Mouse (Mus musculus) heart, embryonic 15.5 days (tissue): ENCODE measurements around the gene Gpalpp1. TPM values are rescaled to one million over a fixed set of nuclear protein-coding genes. Genes with fewer than 3 reads are reported as not detected.

ENCODE experiments used
- ATAC-seq: fragments of 200-750 bp; cut with Nextera tagmentation; replicated peaks from 2 replicates; pipeline ENCODE4 v1.8.0; 2017; ENCODE audit warnings: low read depth, moderate TSS enrichment; ENCODE audit not compliant: insufficient number of reproducible peaks, insufficient read depth, low FRiP score
- H3K27ac ChIP-seq: fragments of 300-500 bp; sonication (generic); 2 replicates; pipeline ENCODE4 v1.5.1; 2015; ENCODE audit warnings: mild to moderate bottlenecking, inconsistent platforms
- H3K27me3 ChIP-seq: fragments of 300-500 bp; sonication (generic); 2 replicates; pipeline ENCODE4 v1.6.1; 2015; ENCODE audit warnings: inconsistent platforms
- H3K36me3 ChIP-seq: fragments of 300-500 bp; sonication (generic); 2 replicates; pipeline ENCODE4 v1.6.1; 2015; ENCODE audit warnings: mild to moderate bottlenecking, inconsistent platforms
- H3K4me1 ChIP-seq: fragments of 300-500 bp; sonication (generic); replicated peaks from 2 replicates; pipeline ENCODE4 v1.6.1; 2015; ENCODE audit warnings: inconsistent platforms
- H3K4me2 ChIP-seq: fragments of 300-500 bp; sonication (generic); 2 replicates; pipeline ENCODE4 v1.6.1; 2015; ENCODE audit warnings: inconsistent platforms, mild to moderate bottlenecking, moderate library complexity
- H3K4me3 ChIP-seq: fragments of 300-500 bp; sonication (generic); 2 replicates; pipeline ENCODE4 v1.5.1; 2015; ENCODE audit warnings: mild to moderate bottlenecking, inconsistent platforms
- H3K9ac ChIP-seq: fragments of 300-500 bp; sonication (generic); 2 replicates; pipeline ENCODE4 v1.6.1; 2015; ENCODE audit warnings: mild to moderate bottlenecking, inconsistent platforms
- H3K9me3 ChIP-seq: fragments of 300-500 bp; sonication (generic); replicated peaks from 2 replicates; pipeline ENCODE4 v1.6.1; 2016; ENCODE audit warnings: inconsistent platforms
- WGBS: fragments of 180-500 bp; shearing (Covaris S2); methylation state at CpG from one replicate; pipeline ENCODE4 v1.1.7; 2015; ENCODE audit warnings: mixed read lengths; 5-methylcytosine and 5-hydroxymethylcytosine counted together
- polyA plus RNA-seq: library from polyadenylated mRNA; unstranded; fragments of >200 nt; fragmentation: Nextera tagmentation; extraction: Ambion mirVana; gene quantifications from 2 replicates; pipeline ENCODE4 v1.2.1, GENCODE M21; 2015

Gene Gpalpp1
- polyA plus RNA-seq, 1 experiment from 2014 or later, result 7.9 TPM

DNA sequence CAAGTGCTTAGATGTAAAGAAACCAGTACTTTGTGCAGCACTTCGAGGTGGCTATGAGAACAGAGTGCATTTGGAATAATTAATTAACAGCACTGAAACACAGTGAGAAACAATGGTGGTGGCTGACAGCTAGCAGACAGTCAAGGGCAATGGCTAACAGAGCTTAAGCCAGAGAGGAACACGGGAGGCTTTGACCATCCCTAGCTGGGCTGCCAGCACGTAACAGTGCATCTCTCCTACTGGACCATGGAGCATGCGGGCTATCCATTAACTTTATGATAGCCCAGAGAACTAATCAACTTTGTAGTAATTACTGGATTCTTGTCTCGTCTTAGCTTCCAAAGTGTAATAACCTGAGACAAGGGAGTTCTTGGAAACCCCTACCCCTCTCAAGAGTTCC is 12.7 kb downstream of the Gpalpp1 start:
- Histone ChIP-seq H3K4me3 (no peak overlapping the region), H3K4me1 (no peaks in the 10 kb centered on the region), H3K27ac (no peak overlapping the region), H3K27me3 (no peaks in the 10 kb centered on the region), H3K9ac (no peak overlapping the region), H3K36me3 (peaks cover 42% of the 10 kb centered on the region), H3K9me3 (no peaks in the 10 kb centered on the region), H3K4me2 (no peak overlapping the region)
- WGBS, result 88% methylated on average over 5 of the region's 5 CpGs
- ATAC-seq, result no peak

- Histone ChIP-seq H3K9me3 (no peaks in the 10 kb centered on the region), H3K36me3 (peaks cover 40% of the 10 kb centered on the region), H3K27ac (no peak overlapping the region), H3K9ac (no peak overlapping the region), H3K4me3 (no peak overlapping the region), H3K27me3 (no peaks in the 10 kb centered on the region), H3K4me2 (no peak overlapping the region), H3K4me1 (no peaks in the 10 kb centered on the region)
- 85% methylated on average over 7 of the region's 7 CpGs for WGBS
- no peak for ATAC-seq
These were observed 13.3 kb downstream of the Gpalpp1 start for GRCm38 (mm10) chr14:76097244-76097643.

DNA sequence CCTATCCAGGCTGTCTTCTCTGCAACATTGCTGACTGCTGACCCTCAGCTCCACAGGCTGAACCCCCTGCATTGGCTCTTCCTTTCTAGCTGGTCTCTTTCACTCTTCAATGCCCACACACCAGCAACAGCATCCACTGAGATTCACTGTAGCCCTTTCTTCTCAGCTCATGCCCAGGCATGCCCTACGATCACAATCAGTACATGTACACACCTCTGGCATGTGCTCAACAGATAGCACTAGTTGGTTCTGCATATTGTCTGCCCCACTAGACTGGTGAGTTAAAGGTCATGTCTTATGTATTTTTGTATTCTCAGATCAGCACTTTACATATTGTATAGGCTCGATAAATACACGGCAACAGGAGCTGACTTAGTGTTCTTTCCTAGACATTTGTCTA is 26.4 kb downstream of the Gpalpp1 start:
- no peak for ATAC-seq
- Histone ChIP-seq H3K4me3 (no peak overlapping the region), H3K27me3 (no peaks in the 10 kb centered on the region), H3K4me1 (0 out of 2 replicates have a peak, but pooled peaks cover 3% of the 10 kb centered on the region), H3K27ac (no peak overlapping the region; the same call in 1 of the 2 replicates), H3K9ac (no peak overlapping the region), H3K36me3 (peaks cover 4% of the 10 kb centered on the region; the same call in 1 of the 2 replicates), H3K9me3 (no peaks in the 10 kb centered on the region), H3K4me2 (no peak overlapping the region)
- WGBS, result 57% methylated on average over 3 of the region's 3 CpGs

DNA sequence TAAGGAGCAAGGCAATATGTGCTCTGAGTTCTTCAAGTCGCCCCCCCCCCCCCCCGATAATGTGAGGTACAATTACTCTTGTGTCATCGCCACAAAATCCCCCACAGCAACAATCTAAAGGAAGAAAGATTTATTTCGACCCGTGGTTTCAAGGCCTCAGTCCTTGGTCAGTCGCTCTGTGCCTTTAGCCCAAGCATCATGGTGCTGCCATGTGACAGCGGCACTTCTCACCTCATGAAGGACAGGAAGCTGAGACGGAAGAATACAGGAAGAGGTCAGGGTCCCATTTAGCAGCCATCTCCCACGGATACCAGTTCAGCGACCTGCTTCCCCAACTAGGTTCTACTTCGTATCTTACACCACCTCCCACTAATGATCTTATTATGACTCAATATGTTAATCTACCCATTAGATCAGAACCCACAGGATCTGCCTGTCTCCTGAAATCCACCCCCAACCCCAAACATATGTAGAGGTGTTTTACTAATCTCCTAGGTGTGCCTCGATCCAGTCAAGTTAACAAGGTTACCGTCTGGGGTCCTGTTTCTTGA is 28.4 kb downstream of the Gpalpp1 start:
- Histone ChIP-seq H3K9me3 (no peaks in the 10 kb centered on the region), H3K4me3 (no peak overlapping the region), H3K9ac (no peak overlapping the region), H3K4me1 (0 out of 2 replicates have a peak, but pooled peaks cover 3% of the 10 kb centered on the region), H3K27ac (no peak overlapping the region), H3K4me2 (no peak overlapping the region), H3K27me3 (0 out of 2 replicates have a peak, but pooled peaks cover 3% of the 10 kb centered on the region), H3K36me3 (no peaks in the 10 kb centered on the region; the same call in 1 of the 2 replicates)
- 81% methylated on average over 13 of the region's 13 CpGs for WGBS
- ATAC-seq, result no peak

DNA sequence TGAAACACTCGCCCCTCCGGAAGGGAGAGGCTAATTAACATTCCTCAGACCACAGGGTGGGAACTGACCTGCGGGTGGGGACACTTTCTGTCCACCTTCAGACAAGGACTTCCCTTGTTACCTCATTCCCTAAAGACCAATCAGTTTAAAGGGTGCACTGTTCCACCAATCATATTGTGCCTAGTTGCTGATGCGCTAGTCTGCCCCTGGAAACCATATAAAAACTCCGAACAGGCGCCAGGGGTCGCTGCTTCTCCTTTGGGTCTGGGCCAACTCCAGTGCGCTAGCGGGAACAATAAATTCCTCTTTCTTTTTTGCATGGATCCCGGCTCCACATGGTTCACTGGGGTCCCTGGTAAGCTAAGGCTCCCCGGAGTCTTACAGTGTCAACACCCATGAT is 29.1 kb downstream of the Gpalpp1 start:
- Histone ChIP-seq H3K4me3 (no peak overlapping the region), H3K4me2 (no peak overlapping the region), H3K27me3 (0 out of 2 replicates have a peak, but pooled peaks cover 3% of the 10 kb centered on the region), H3K9me3 (no peaks in the 10 kb centered on the region), H3K4me1 (0 out of 2 replicates have a peak, but pooled peaks cover 3% of the 10 kb centered on the region), H3K9ac (no peak overlapping the region), H3K27ac (no peak overlapping the region), H3K36me3 (no peaks in the 10 kb centered on the region; the same call in 1 of the 2 replicates)
- whole genome bisulfite sequencing, result 52% methylated on average over 11 of the region's 11 CpGs
- ATAC-seq, result no peak

DNA sequence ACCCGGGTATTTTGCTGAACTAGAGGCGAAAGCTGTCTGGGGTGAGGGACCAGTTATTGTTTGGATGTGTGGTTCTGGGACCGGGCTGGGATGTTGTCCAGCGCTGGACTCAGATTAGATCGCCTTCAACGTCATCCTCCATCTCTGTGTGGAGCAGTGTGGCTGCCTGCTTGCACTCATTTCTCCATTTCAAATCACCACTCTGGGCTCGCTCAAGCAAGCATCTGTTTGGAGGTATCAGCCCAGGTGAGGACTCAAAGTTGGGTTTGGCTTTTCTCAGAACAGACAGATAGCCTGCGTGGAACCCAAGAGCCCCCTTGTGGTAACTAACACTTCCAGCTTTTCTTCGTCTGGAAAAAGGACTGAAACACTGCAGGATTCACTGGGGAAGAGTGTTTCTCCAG is 33.5 kb downstream of the Gpalpp1 start:
- H3K9me3 ChIP-seq, result no peaks in the 10 kb centered on the region
- H3K4me3 ChIP-seq, result no peak overlapping the region
- no peaks in the 10 kb centered on the region for H3K4me1 ChIP-seq
- H3K9ac ChIP-seq, result no peak overlapping the region
- no peak overlapping the region for H3K4me2 ChIP-seq
- WGBS, result 44% methylated on average over 9 of the region's 9 CpGs
- no peak overlapping the region for H3K27ac ChIP-seq
- no peaks in the 10 kb centered on the region for H3K36me3 ChIP-seq
- 0 out of 2 replicates have a peak, but pooled peaks cover 3% of the 10 kb centered on the region for H3K27me3 ChIP-seq
- ATAC-seq, result no peak

DNA sequence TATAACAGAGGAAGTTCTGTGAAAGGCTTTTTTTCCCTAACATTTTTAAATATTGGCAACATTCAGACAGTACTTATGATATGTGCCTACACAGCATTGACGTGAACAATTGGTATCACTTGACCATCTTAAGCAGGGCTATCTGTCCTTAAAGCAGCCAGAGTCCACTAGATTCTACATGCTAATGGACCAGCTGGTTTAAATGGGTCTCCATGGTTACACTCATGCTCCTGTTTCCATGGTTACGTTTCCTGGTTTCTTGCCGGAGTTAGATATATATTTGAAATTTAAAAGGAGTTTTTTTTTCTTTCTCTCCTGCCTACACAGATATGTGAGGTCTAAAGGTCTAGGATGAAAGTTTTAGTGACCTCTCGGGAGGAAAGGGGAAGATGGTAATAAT is 34.0 kb downstream of the Gpalpp1 start:
- no peaks in the 10 kb centered on the region for H3K4me1 ChIP-seq
- H3K9me3 ChIP-seq, result no peaks in the 10 kb centered on the region
- H3K27me3 ChIP-seq, result 0 out of 2 replicates have a peak, but pooled peaks cover 3% of the 10 kb centered on the region
- no peaks in the 10 kb centered on the region for H3K36me3 ChIP-seq
- ATAC-seq, result no peak
- no peak overlapping the region for H3K27ac ChIP-seq
- no peak overlapping the region for H3K9ac ChIP-seq
- WGBS, result 70% methylated on average over 4 of the region's 4 CpGs
- no peak overlapping the region for H3K4me2 ChIP-seq
- H3K4me3 ChIP-seq, result no peak overlapping the region

GRCm38 (mm10) chr14:76075721-76076120 is 34.8 kb downstream of the Gpalpp1 start:
- WGBS, result 59% methylated on average over 4 of the region's 4 CpGs
- no peak for ATAC-seq
- 0 out of 2 replicates have a peak, but pooled peaks cover 3% of the 10 kb centered on the region for H3K27me3 ChIP-seq

DNA sequence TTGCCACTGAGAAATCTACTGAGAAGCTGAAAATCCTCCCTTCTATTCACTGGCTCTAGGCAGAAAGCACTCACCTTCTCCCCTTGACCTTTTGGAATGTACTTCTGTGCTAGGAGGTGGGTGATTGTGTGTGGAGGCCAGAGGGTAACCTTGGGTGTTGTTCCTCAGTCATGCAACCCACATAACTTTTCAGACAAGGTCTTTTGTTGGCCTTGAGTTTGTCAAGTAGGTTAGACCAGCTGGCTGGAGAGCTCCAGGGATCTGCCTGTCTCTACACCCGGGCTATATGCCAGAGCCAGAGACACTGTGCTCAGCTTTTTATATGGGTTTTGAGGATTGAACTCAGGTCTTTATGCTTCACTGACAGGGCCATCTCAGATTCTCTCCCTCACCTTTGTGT is 36.4 kb downstream of the Gpalpp1 start:
- Histone ChIP-seq H3K9ac (no peak overlapping the region), H3K4me3 (no peak overlapping the region), H3K36me3 (no peaks in the 10 kb centered on the region), H3K4me2 (no peak overlapping the region), H3K27me3 (0 out of 2 replicates have a peak, but pooled peaks cover 3% of the 10 kb centered on the region), H3K27ac (no peak overlapping the region), H3K9me3 (no peaks in the 10 kb centered on the region), H3K4me1 (no peaks in the 10 kb centered on the region)
- ATAC-seq, result no peak
- 61% methylated on average over 1 of the region's 1 CpGs for WGBS

More at GRCm38 (mm10) chr14:76075721-76076120, 34.8 kb downstream of the Gpalpp1 start:
- Histone ChIP-seq H3K27ac (no peak overlapping the region), H3K9me3 (no peaks in the 10 kb centered on the region), H3K9ac (no peak overlapping the region), H3K4me3 (no peak overlapping the region), H3K4me1 (no peaks in the 10 kb centered on the region), H3K36me3 (no peaks in the 10 kb centered on the region), H3K4me2 (no peak overlapping the region)

DNA sequence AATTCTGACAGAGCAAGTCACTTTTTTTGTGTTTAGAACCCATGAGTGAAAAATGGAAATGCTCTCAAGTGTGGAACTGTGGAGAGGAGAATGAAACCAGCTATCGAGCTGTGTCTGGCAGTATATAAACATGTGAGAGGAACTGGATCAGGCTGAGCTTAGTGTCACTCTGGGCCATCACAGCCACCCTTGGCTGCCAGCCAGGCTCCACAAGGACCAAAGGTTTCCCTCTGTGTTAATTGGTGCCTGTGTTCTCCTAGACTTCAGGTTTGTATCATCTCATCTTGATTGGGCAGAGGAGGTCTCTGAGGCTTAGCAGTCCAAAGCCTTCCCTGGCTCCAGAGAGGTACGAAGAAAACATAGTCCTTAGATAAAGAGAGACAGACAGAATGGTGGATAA is 37.9 kb downstream of the Gpalpp1 start:
- ATAC-seq, result no peak

GRCm38 (mm10) chr14:76069296-76069695 is 41.3 kb downstream of the Gpalpp1 start:
- ATAC-seq, result no peak
- Histone ChIP-seq H3K4me3 (no peak overlapping the region), H3K9me3 (no peaks in the 10 kb centered on the region), H3K9ac (no peak overlapping the region), H3K27me3 (no peaks in the 10 kb centered on the region), H3K36me3 (no peaks in the 10 kb centered on the region), H3K27ac (no peak overlapping the region), H3K4me1 (no peaks in the 10 kb centered on the region), H3K4me2 (no peak overlapping the region)
- WGBS, result 79% methylated on average over 4 of the region's 4 CpGs

More for the DNA sequence above, 37.9 kb downstream of the Gpalpp1 start:
- no peak overlapping the region for H3K4me2 ChIP-seq
- H3K4me1 ChIP-seq, result no peaks in the 10 kb centered on the region
- H3K36me3 ChIP-seq, result no peaks in the 10 kb centered on the region
- no peaks in the 10 kb centered on the region for H3K27me3 ChIP-seq
- no peaks in the 10 kb centered on the region for H3K9me3 ChIP-seq
- no peak overlapping the region for H3K27ac ChIP-seq
- 59% methylated on average over 2 of the region's 2 CpGs for WGBS
- no peak overlapping the region for H3K4me3 ChIP-seq
- no peak overlapping the region for H3K9ac ChIP-seq

- H3K4me1 ChIP-seq, result no peaks in the 10 kb centered on the region
- no peaks in the 10 kb centered on the region for H3K27me3 ChIP-seq
- ATAC-seq, result no peak
- WGBS, result 50% methylated on average over 4 of the region's 4 CpGs
- H3K9ac ChIP-seq, result no peak overlapping the region
- no peak overlapping the region for H3K27ac ChIP-seq
- no peak overlapping the region for H3K4me2 ChIP-seq
- H3K36me3 ChIP-seq, result no peaks in the 10 kb centered on the region
- H3K9me3 ChIP-seq, result no peaks in the 10 kb centered on the region
- H3K4me3 ChIP-seq, result no peak overlapping the region
These were observed 42.3 kb downstream of the Gpalpp1 start for GRCm38 (mm10) chr14:76068296-76068695.
